Mouse (Mus musculus) ES-Bruce4 (cell line): ENCODE results near the gene Herc4. TPM values are rescaled to one million over a fixed set of nuclear protein-coding genes. Genes with fewer than 3 reads are reported as not detected.

Experiments used
- H3K27ac ChIP-seq: 2 replicates; pipeline ENCODE4 v1.5.1; 2012; ENCODE audit warnings: low read length, inconsistent platforms; ENCODE audit not compliant: insufficient read depth
- H3K27me3 ChIP-seq: 2 replicates; pipeline ENCODE4 v1.6.1; 2012; ENCODE audit warnings: mild to moderate bottlenecking, low read length, inconsistent platforms; ENCODE audit not compliant: control insufficient read depth, poor library complexity, insufficient read depth, severe bottlenecking
- H3K36me3 ChIP-seq: 2 replicates; pipeline ENCODE4 v1.6.1; 2012; ENCODE audit warnings: inconsistent platforms, mild to moderate bottlenecking, low read length, moderate library complexity; ENCODE audit not compliant: control insufficient read depth, poor library complexity, insufficient read depth, severe bottlenecking
- H3K4me1 ChIP-seq: one replicate; pipeline ENCODE4 v1.8.1; 2011; ENCODE audit warnings: low read length; ENCODE audit not compliant: control insufficient read depth, insufficient read depth
- H3K4me3 ChIP-seq: 2 replicates; pipeline ENCODE4 v1.5.1; 2011; ENCODE audit warnings: low read depth, mild to moderate bottlenecking, low read length
- H3K9ac ChIP-seq: 2 replicates; pipeline ENCODE4 v1.6.1; 2012; ENCODE audit warnings: low read depth, mild to moderate bottlenecking, inconsistent platforms; ENCODE audit not compliant: poor library complexity, severe bottlenecking
- H3K9me3 ChIP-seq: replicated peaks from 2 replicates; pipeline ENCODE4 v1.6.1; 2012; ENCODE audit warnings: mild to moderate bottlenecking, low read length, inconsistent platforms; ENCODE audit not compliant: control insufficient read depth, poor library complexity, insufficient read depth, severe bottlenecking
- CTCF ChIP-seq: IDR thresholded peaks from one replicate; pipeline ENCODE4 v1.8.1; 2011; ENCODE audit warnings: low read depth, low read length
- EP300 ChIP-seq: IDR thresholded peaks from 2 replicates; pipeline ENCODE4 v1.6.1; 2011; ENCODE audit warnings: low read depth, low read length; ENCODE audit not compliant: insufficient read depth
- POLR2A ChIP-seq: IDR thresholded peaks from one replicate; pipeline ENCODE4 v1.8.1; 2011; ENCODE audit warnings: low read length; ENCODE audit not compliant: insufficient read depth
- polyA plus RNA-seq: library from polyadenylated mRNA; stranded (reverse); fragments of >200 nt; gene quantifications from 2 replicates; pipeline ENCODE4 v1.2.4, GENCODE M21; 2011; ENCODE audit warnings: low read depth; ENCODE audit not compliant: missing spikeins, insufficient read depth, insufficient read length

The Herc4 gene
- polyA plus RNA-seq, 1 experiment, result 139 TPM

DNA sequence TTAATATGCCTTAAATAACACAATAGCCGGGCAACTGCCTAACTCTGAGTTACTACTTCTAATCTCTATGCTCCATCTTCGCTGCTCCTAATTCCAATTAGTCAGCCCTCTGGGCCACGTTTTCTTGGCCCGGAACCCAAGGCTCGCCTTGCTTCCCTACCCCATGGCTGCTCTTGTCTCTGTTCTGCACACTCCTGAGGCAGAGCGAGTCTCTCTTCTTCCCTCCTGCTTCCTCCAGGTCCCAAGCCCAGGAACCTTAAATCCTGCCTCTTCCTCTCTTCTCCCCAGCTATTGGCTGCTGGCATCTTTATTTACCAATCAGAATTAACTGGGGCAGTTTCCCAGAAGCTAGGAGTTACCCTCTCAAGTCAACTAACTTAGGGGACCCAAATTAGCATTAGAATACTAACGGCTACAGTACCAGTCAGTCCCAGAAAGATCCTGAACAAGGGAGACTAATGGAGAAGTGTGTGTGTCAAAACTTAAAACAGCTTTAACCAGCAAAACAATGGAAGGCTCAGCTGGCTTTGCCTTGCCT, 122.4 kb downstream of the Herc4 start:
- Histone ChIP-seq H3K4me3 (peak overlapping the region; percentile 89), H3K9me3 (peaks cover 6% of the 10 kb centered on the region; the same call in 1 of the 2 replicates), H3K36me3 (no peaks in the 10 kb centered on the region), H3K4me1 (peaks cover 1% of the 10 kb centered on the region), H3K9ac (peak overlapping the region; percentile 88), H3K27ac (peak overlapping the region; percentile 82), H3K27me3 (no peaks in the 10 kb centered on the region)
- peak; percentile 97 for TF ChIP-seq POLR2A
- no peak for TF ChIP-seq CTCF
- peak; percentile 67; the same call in 1 of the 2 replicates for TF ChIP-seq EP300

DNA sequence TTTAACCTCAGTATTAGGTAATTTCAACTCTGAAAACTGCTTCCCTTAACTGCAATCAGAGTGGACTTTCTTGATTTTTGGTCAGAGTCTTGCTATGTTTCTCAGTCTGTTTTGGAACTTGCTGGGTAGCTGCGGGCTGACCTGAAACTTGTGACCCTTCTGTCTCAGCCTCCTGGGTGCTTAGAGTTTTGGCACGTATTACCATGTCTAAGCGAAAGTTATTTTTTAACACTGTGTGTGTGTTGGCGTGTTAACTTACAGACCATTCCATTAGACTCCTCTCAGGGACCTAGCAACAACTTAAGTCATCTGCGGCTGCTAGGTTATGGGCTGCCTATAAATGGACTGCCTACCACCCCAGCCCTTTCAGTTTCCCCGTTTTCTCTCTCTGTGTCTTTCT, 123.8 kb downstream of the Herc4 start:
- no peak overlapping the region for H3K4me3 ChIP-seq
- H3K9me3 ChIP-seq, result peaks cover 6% of the 10 kb centered on the region; the same call in 1 of the 2 replicates
- H3K9ac ChIP-seq, result peak overlapping the region; percentile 43; the same call in 1 of the 2 replicates
- TF ChIP-seq EP300, result no peak
- TF ChIP-seq POLR2A, result no peak
- TF ChIP-seq CTCF, result no peak
- H3K27me3 ChIP-seq, result no peaks in the 10 kb centered on the region
- no peaks in the 10 kb centered on the region for H3K36me3 ChIP-seq
- H3K27ac ChIP-seq, result peak overlapping the region; percentile 70
- H3K4me1 ChIP-seq, result no peaks in the 10 kb centered on the region

Other genes with a start within 250 kb of the Herc4 start
- gene Hnrnph3, start 219.6 kb upstream of the Herc4 start, polyA plus RNA-seq, result 121 and 135 TPM in 2 replicates
- 0.79 and 1.3 TPM in 2 replicates for gene Pbld2, start 219.5 kb upstream of the Herc4 start, polyA plus RNA-seq
- not detected in 2 replicates for gene Pbld1, start 183.6 kb upstream of the Herc4 start, polyA plus RNA-seq
- gene Atoh7, start 144.2 kb upstream of the Herc4 start, polyA plus RNA-seq, result not detected in 2 replicates
- 0.66 and 0.81 TPM in 2 replicates for gene Mypn, start 39.9 kb upstream of the Herc4 start, polyA plus RNA-seq
- gene Sirt1, start 137.9 kb downstream of the Herc4 start, polyA plus RNA-seq, result 53.5 and 54.2 TPM in 2 replicates
- 3.7 and 4.6 TPM in 2 replicates for gene Dnajc12, start 138.6 kb downstream of the Herc4 start, polyA plus RNA-seq
- not detected in 2 replicates for gene Gm7075, start 178.0 kb downstream of the Herc4 start, polyA plus RNA-seq
- gene Ctnna3, start 186.3 kb downstream of the Herc4 start, polyA plus RNA-seq, result not detected in 2 replicates